Mouse (Mus musculus) kidney, embryonic 14.5 days (tissue): ENCODE data around the gene Mlxipl. TPM values are rescaled to one million over a fixed set of nuclear protein-coding genes. Genes with fewer than 3 reads are reported as not detected.

Source experiments
- ATAC-seq: fragments of 200-750 bp; cut with Nextera tagmentation; 2 replicates; pipeline ENCODE4 v1.8.0; 2017; ENCODE audit warnings: moderate number of reproducible peaks, mild to moderate bottlenecking, moderate TSS enrichment, moderate library complexity; ENCODE audit not compliant: low FRiP score, low TSS enrichment
- H3K27ac ChIP-seq: fragments of 300-500 bp; sonication (generic); 2 replicates; pipeline ENCODE4 v1.5.1; 2014; ENCODE audit warnings: low read depth, mild to moderate bottlenecking, low read length, moderate library complexity, mixed read lengths
- H3K27me3 ChIP-seq: fragments of 300-500 bp; sonication (generic); 2 replicates; pipeline ENCODE4 v1.6.1; 2014; ENCODE audit warnings: mild to moderate bottlenecking, low read length; ENCODE audit not compliant: control insufficient read depth, insufficient read depth
- H3K36me3 ChIP-seq: fragments of 300-500 bp; sonication (generic); 2 replicates; pipeline ENCODE4 v1.6.1; 2014; ENCODE audit warnings: low read length, mixed read lengths; ENCODE audit not compliant: control insufficient read depth, insufficient read depth
- H3K4me1 ChIP-seq: fragments of 300-500 bp; sonication (generic); 2 replicates; pipeline ENCODE4 v1.6.1; 2014; ENCODE audit warnings: low read length, mixed read lengths; ENCODE audit not compliant: control insufficient read depth, insufficient read depth
- H3K4me2 ChIP-seq: fragments of 300-500 bp; sonication (generic); replicated peaks from 2 replicates; pipeline ENCODE4 v1.6.1; 2014; ENCODE audit warnings: low read depth, mild to moderate bottlenecking, low read length
- H3K4me3 ChIP-seq: fragments of 300-500 bp; sonication (generic); 2 replicates; pipeline ENCODE4 v1.5.1; 2014; ENCODE audit warnings: mild to moderate bottlenecking, low read length
- H3K9ac ChIP-seq: fragments of 300-500 bp; sonication (generic); 2 replicates; pipeline ENCODE4 v1.6.1; 2014; ENCODE audit warnings: low read depth, mild to moderate bottlenecking, low read length, moderate library complexity
- H3K9me3 ChIP-seq: fragments of 300-500 bp; sonication (generic); 2 replicates; pipeline ENCODE4 v1.6.1; 2016; ENCODE audit warnings: low read length; ENCODE audit not compliant: control insufficient read depth
- WGBS: fragments of 180-500 bp; shearing (Covaris S2); extraction: QIAGEN DNeasy Blood & Tissue Kit; methylation state at CpG from one replicate; pipeline ENCODE4 v1.1.7; 2014; 5-methylcytosine and 5-hydroxymethylcytosine counted together
- polyA plus RNA-seq: library from polyadenylated mRNA; unstranded; fragments of >200 nt; fragmentation: Nextera tagmentation; extraction: Ambion mirVana; gene quantifications from 2 replicates; pipeline ENCODE4 v1.2.1, GENCODE M21; 2014

Gene Mlxipl
- polyA plus RNA-seq, 1 experiment from 2014 or later = 6.4 TPM

GRCm38 (mm10) chr5:135106758-135107256 lies 17.1 kb downstream of the Mlxipl start:
- Histone ChIP-seq H3K27me3 (peaks cover 26% of the 10 kb centered on the region), H3K9me3 (no peaks in the 10 kb centered on the region), H3K4me2 (peak overlapping the region; percentile 81), H3K4me1 (no peaks in the 10 kb centered on the region), H3K36me3 (no peaks in the 10 kb centered on the region), H3K4me3 (peak overlapping the region; percentile 52), H3K27ac (no peak overlapping the region), H3K9ac (peak overlapping the region; percentile 55; the same call in 1 of the 2 replicates)
- ATAC-seq = peak; percentile 82
- under 1% methylated on average over 48 of the region's 48 CpGs for WGBS

DNA sequence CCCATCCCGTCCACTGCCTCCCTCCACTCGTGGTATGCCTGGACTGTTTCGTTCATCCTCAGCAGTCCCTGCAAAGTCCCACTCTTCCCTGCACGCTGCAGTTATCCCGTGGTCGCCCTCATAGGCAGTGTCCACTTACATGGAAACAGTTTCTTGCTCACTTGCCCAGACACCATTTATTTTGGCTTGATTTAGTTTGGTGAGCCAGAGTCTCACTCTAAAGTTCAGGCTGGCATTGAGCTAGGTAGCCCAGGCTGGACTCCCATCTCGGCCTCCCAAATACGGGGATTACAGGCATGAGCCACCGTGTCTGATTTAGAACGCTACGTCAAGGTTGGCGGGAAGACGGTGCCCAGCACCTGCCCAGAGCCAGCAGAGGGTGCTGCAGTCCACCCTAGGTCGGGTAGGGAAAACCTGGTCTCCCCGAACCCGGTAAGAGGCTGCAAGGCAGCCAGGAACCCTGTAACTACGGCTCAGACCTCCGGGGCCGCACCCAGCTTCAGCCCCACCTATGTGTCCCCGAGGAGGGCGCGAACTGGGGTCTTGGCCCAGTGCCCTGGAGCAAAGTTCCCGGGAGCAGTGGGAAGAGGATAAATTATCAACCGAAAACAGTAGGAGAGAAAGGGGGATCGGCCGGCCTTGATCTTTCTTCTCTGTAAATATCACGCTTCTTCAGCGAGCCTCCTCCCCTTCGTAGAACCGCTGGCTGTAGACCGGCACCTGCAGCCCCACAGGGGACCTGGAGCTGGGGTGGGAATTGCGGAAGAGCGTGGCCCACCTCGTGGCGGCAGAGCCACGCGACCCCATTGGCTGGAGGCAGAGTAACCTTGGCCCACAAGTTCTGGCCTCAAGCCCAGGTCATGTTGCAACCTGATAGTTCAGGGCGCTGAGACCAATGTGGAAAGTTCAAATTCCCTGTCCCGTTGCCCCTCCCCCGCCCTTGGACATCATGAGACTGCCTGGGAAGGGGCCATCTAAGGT lies 18.1 kb downstream of the Mlxipl start:
- Histone ChIP-seq H3K36me3 (no peaks in the 10 kb centered on the region), H3K4me2 (peak overlapping the region; percentile 81), H3K9ac (no peak overlapping the region; the same call in 1 of the 2 replicates), H3K27ac (no peak overlapping the region), H3K27me3 (peaks cover 26% of the 10 kb centered on the region), H3K4me1 (no peaks in the 10 kb centered on the region), H3K9me3 (no peaks in the 10 kb centered on the region), H3K4me3 (peak overlapping the region; percentile 52)
- peak; percentile 51 for ATAC-seq
- WGBS = 9% methylated on average over 40 of the region's 40 CpGs

GRCm38 (mm10) chr5:135109017-135109416 lies 19.3 kb downstream of the Mlxipl start:
- Histone ChIP-seq H3K36me3 (no peaks in the 10 kb centered on the region), H3K27ac (no peak overlapping the region), H3K4me1 (no peaks in the 10 kb centered on the region), H3K27me3 (peaks cover 26% of the 10 kb centered on the region), H3K4me3 (no peak overlapping the region), H3K9me3 (no peaks in the 10 kb centered on the region), H3K9ac (no peak overlapping the region), H3K4me2 (no peak overlapping the region)
- 49% methylated on average over 6 of the region's 6 CpGs for WGBS
- no peak for ATAC-seq

DNA sequence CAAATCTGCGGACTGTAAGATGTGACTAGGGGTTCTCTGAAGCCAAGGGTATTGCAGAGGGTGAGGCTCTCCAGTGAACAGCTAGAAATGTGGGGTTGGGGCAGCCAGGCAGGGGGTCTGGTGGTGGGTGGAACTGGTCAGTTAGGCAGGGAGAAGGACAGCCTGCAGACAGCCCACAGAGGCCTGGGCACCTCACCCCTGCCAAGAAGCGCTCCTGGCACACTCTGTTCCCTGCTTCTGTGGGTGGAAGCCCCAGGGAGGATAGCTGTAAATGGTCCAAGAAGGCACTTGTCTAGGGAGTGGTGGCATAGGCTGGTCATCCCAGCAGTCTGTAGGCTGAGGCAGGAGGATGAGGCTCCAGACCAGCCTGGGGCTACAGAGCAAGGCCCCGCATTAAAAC lies 19.7 kb downstream of the Mlxipl start:
- ATAC-seq = no peak

GRCm38 (mm10) chr5:135109976-135110375 lies 20.3 kb downstream of the Mlxipl start:
- Histone ChIP-seq H3K27me3 (peaks cover 26% of the 10 kb centered on the region), H3K27ac (no peak overlapping the region), H3K36me3 (no peaks in the 10 kb centered on the region), H3K4me3 (no peak overlapping the region), H3K4me2 (no peak overlapping the region), H3K9ac (no peak overlapping the region), H3K4me1 (no peaks in the 10 kb centered on the region), H3K9me3 (no peaks in the 10 kb centered on the region)
- no peak for ATAC-seq
- 39% methylated on average over 6 of the region's 6 CpGs for WGBS

More for the DNA sequence above, 19.7 kb downstream of the Mlxipl start:
- 92% methylated on average over 3 of the region's 3 CpGs for WGBS
- Histone ChIP-seq H3K9ac (no peak overlapping the region), H3K27me3 (peaks cover 26% of the 10 kb centered on the region), H3K4me3 (no peak overlapping the region), H3K27ac (no peak overlapping the region), H3K9me3 (no peaks in the 10 kb centered on the region), H3K36me3 (no peaks in the 10 kb centered on the region), H3K4me2 (no peak overlapping the region), H3K4me1 (no peaks in the 10 kb centered on the region)

- Histone ChIP-seq H3K4me3 (no peak overlapping the region), H3K27ac (no peak overlapping the region), H3K4me1 (peaks cover 2% of the 10 kb centered on the region), H3K36me3 (no peaks in the 10 kb centered on the region), H3K9me3 (no peaks in the 10 kb centered on the region), H3K27me3 (peaks cover under 1% of the 10 kb centered on the region; the same call in 1 of the 2 replicates), H3K9ac (no peak overlapping the region), H3K4me2 (no peak overlapping the region)
- ATAC-seq = no peak
- WGBS = 87% methylated on average over 12 of the region's 12 CpGs
Measured at GRCm38 (mm10) chr5:135113782-135114181, 24.1 kb downstream of the Mlxipl start.

- H3K27me3 ChIP-seq = no peaks in the 10 kb centered on the region
- H3K36me3 ChIP-seq = no peaks in the 10 kb centered on the region
- H3K9ac ChIP-seq = no peak overlapping the region
- H3K4me1 ChIP-seq = peaks cover 3% of the 10 kb centered on the region
- WGBS = 87% methylated on average over 8 of the region's 8 CpGs
- H3K4me2 ChIP-seq = no peak overlapping the region
- H3K4me3 ChIP-seq = no peak overlapping the region
- no peaks in the 10 kb centered on the region for H3K9me3 ChIP-seq
- H3K27ac ChIP-seq = no peak overlapping the region
- ATAC-seq = no peak
Measured at GRCm38 (mm10) chr5:135115241-135115640, 25.6 kb downstream of the Mlxipl start.

GRCm38 (mm10) chr5:135118589-135119081 lies 28.9 kb downstream of the Mlxipl start:
- peak; percentile 8; the same call in 1 of the 2 replicates for ATAC-seq
- H3K4me3 ChIP-seq = no peak overlapping the region
- H3K4me1 ChIP-seq = peaks cover 3% of the 10 kb centered on the region
- no peaks in the 10 kb centered on the region for H3K9me3 ChIP-seq
- no peak overlapping the region for H3K27ac ChIP-seq
- H3K4me2 ChIP-seq = no peak overlapping the region
- no peaks in the 10 kb centered on the region for H3K36me3 ChIP-seq
- H3K27me3 ChIP-seq = peaks cover 5% of the 10 kb centered on the region; the same call in 1 of the 2 replicates
- H3K9ac ChIP-seq = peak overlapping the region; percentile 12; the same call in 1 of the 2 replicates
- WGBS = 19% methylated on average over 6 of the region's 6 CpGs

DNA sequence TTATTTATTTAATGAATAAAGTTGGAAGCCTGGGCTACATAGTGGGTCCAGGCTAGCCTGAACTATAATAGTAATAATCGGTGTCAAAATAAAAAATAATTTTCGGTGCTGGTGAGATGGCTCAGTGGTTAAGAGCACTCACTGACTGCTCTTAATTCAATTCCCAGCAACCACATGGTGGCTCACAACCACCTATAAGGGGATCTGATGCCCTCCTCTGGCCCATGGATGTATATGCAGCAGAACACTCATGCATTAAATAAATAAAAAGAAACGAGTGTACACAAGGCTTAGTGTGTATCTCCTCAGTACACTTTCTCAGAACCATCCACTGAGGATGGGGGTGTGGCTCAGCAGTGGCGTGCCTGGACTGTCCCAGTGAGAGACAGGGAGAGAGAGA lies 31.1 kb downstream of the Mlxipl start:
- Histone ChIP-seq H3K9ac (no peak overlapping the region), H3K27ac (no peak overlapping the region), H3K4me3 (no peak overlapping the region), H3K9me3 (no peaks in the 10 kb centered on the region), H3K36me3 (no peaks in the 10 kb centered on the region), H3K4me2 (no peak overlapping the region), H3K4me1 (peaks cover 3% of the 10 kb centered on the region), H3K27me3 (peaks cover 5% of the 10 kb centered on the region; the same call in 1 of the 2 replicates)
- no peak for ATAC-seq
- WGBS = 60% methylated on average over 4 of the region's 4 CpGs
